Mouse (Mus musculus): ENCODE measurements around the gene Hyal3.

The Hyal3 gene

GRCm38 (mm10) chr9:107580501-107581317, at the start of gene Hyal3:
Hyal3 (plus strand) TSS chr9:107580818.
- peak; percentile 76 for DNase-seq (ENCODE audit: low spot score)

GRCm38 (mm10) chr9:107533791-107534407, 46.7 kb upstream of the Hyal3 start, which contains the start of gene Tmem115:
Tmem115 (plus strand) TSS chr9:107533945.
- DNase-seq (ENCODE audit: low spot score), result peak; percentile 78

GRCm38 (mm10) chr9:107534408-107535202, 46.0 kb upstream of the Hyal3 start:
- peak; percentile 24 for DNase-seq (ENCODE audit: low spot score)

- no peak for DNase-seq (ENCODE audit: low spot score)
These were observed 42.4 kb upstream of the Hyal3 start for GRCm38 (mm10) chr9:107538231-107538630.

- DNase-seq (ENCODE audit: low spot score), result no peak
These were observed 41.9 kb upstream of the Hyal3 start for GRCm38 (mm10) chr9:107538711-107539110.

- no peak for DNase-seq (ENCODE audit: low spot score)
These were observed 40.7 kb upstream of the Hyal3 start for GRCm38 (mm10) chr9:107539940-107540339.

- DNase-seq (ENCODE audit: low spot score), result no peak
These were observed 40.2 kb upstream of the Hyal3 start for GRCm38 (mm10) chr9:107540420-107540819.

GRCm38 (mm10) chr9:107541005-107541404, 39.6 kb upstream of the Hyal3 start:
- no peak for DNase-seq (ENCODE audit: low spot score)

- DNase-seq (ENCODE audit: low spot score), result peak; percentile 81
These were observed 38.9 kb upstream of the Hyal3 start, which contains the start of the genes Cyb561d2 and Nprl2 for GRCm38 (mm10) chr9:107541474-107542351. Cyb561d2 (minus strand) TSS chr9:107542193. Nprl2 (plus strand) TSS chr9:107542226.

- DNase-seq (ENCODE audit: low spot score), result no peak
These were observed 38.3 kb upstream of the Hyal3 start for GRCm38 (mm10) chr9:107542352-107542686.

- no peak for DNase-seq (ENCODE audit: low spot score)
These were observed 37.9 kb upstream of the Hyal3 start for GRCm38 (mm10) chr9:107542721-107543120.

- DNase-seq (ENCODE audit: low spot score), result no peak
These were observed 37.3 kb upstream of the Hyal3 start for GRCm38 (mm10) chr9:107543299-107543698.

- DNase-seq (ENCODE audit: low spot score), result no peak
These were observed 36.4 kb upstream of the Hyal3 start for GRCm38 (mm10) chr9:107544196-107544700.

- no peak for DNase-seq (ENCODE audit: low spot score)
These were observed 35.9 kb upstream of the Hyal3 start for GRCm38 (mm10) chr9:107544729-107545128.

GRCm38 (mm10) chr9:107545199-107545598, 35.4 kb upstream of the Hyal3 start:
- DNase-seq (ENCODE audit: low spot score), result no peak

- DNase-seq (ENCODE audit: low spot score), result peak; percentile 69
These were observed 35.0 kb upstream of the Hyal3 start for GRCm38 (mm10) chr9:107545602-107546001.

- peak; percentile 69 for DNase-seq (ENCODE audit: low spot score)
These were observed 33.6 kb upstream of the Hyal3 start, which contains the start of gene Zmynd10 for GRCm38 (mm10) chr9:107547026-107547425. Zmynd10 (plus strand) TSS chr9:107547298.

GRCm38 (mm10) chr9:107547957-107548356, 32.7 kb upstream of the Hyal3 start:
- DNase-seq (ENCODE audit: low spot score), result no peak

- DNase-seq (ENCODE audit: low spot score), result no peak
These were observed 31.8 kb upstream of the Hyal3 start for GRCm38 (mm10) chr9:107548820-107549219.

- no peak for DNase-seq (ENCODE audit: low spot score)
These were observed 31.1 kb upstream of the Hyal3 start for GRCm38 (mm10) chr9:107549297-107550074.
